Mouse (Mus musculus) skeletal muscle tissue, postnatal 0 days (tissue): ENCODE data around the gene Elk3. TPM values are rescaled to one million over a fixed set of nuclear protein-coding genes. Genes with fewer than 3 reads are reported as not detected.

ENCODE experiments used
- polyA plus RNA-seq: library from polyadenylated mRNA; unstranded; fragments of >200 nt; fragmentation: Nextera tagmentation; extraction: Ambion mirVana; gene quantifications from 2 replicates; pipeline ENCODE4 v1.2.1, GENCODE M21; 2015

Elk3 gene
- 20.2 and 22.1 TPM in 2 replicates for polyA plus RNA-seq

GRCm38 (mm10) chr10:93310721-93311411 is at the start of gene Elk3:
TSS of gene Elk3 (minus strand) at chr10:93311135.

Other genes starting within 250 kb of the Elk3 start
- 0.39 and 0.59 TPM in 2 replicates for gene Cfap54, start 229.5 kb downstream of the Elk3 start, polyA plus RNA-seq
- 12.9 and 13.1 TPM in 2 replicates for gene Cdk17, start 150.3 kb downstream of the Elk3 start, polyA plus RNA-seq
- 71.2 and 79.1 TPM in 2 replicates for gene Lta4h, start 142.3 kb upstream of the Elk3 start, polyA plus RNA-seq
- 0.26 and 9.0 TPM in 2 replicates for gene Hal, start 177.6 kb upstream of the Elk3 start, polyA plus RNA-seq
- gene Amdhd1, start 228.9 kb upstream of the Elk3 start, polyA plus RNA-seq, result 0.13 TPM in 1 of 2 replicates, not detected in the other
- gene Ccdc38, start 229.5 kb upstream of the Elk3 start, polyA plus RNA-seq, result 0.12 and 0.15 TPM in 2 replicates